Mouse (Mus musculus) yolk sac, embryonic 10.5 days (tissue): ENCODE measurements around the gene Tle3.

Experiments
- DNase-seq: peaks from one replicate; pipeline ENCODE4 v3.0.0-alpha.2; 2017; ENCODE audit warnings: low spot score

Tle3 gene

GRCm38 (mm10) chr9:61435191-61435989, 63.2 kb downstream of the Tle3 start:
- DNase-seq = peak; percentile 56

- no peak for DNase-seq
These were observed 63.9 kb downstream of the Tle3 start for GRCm38 (mm10) chr9:61436104-61436503.

GRCm38 (mm10) chr9:61436761-61437160, 64.6 kb downstream of the Tle3 start:
- DNase-seq = no peak

GRCm38 (mm10) chr9:61439092-61439491, 66.9 kb downstream of the Tle3 start:
- no peak for DNase-seq

- DNase-seq = no peak
These were observed 67.8 kb downstream of the Tle3 start for GRCm38 (mm10) chr9:61439979-61440378.

- no peak for DNase-seq
These were observed 69.2 kb downstream of the Tle3 start for GRCm38 (mm10) chr9:61441206-61441913.

GRCm38 (mm10) chr9:61442951-61443630, 70.9 kb downstream of the Tle3 start:
- no peak for DNase-seq

- DNase-seq = no peak
These were observed 73.0 kb downstream of the Tle3 start for GRCm38 (mm10) chr9:61445151-61445550.

- no peak for DNase-seq
These were observed 73.6 kb downstream of the Tle3 start for GRCm38 (mm10) chr9:61445711-61446222.

GRCm38 (mm10) chr9:61446965-61447364, 74.8 kb downstream of the Tle3 start:
- DNase-seq = no peak

GRCm38 (mm10) chr9:61449363-61449904, 77.3 kb downstream of the Tle3 start:
- DNase-seq = no peak

- DNase-seq = no peak
These were observed 79.9 kb downstream of the Tle3 start for GRCm38 (mm10) chr9:61452081-61452480.

- no peak for DNase-seq
These were observed 83.7 kb downstream of the Tle3 start for GRCm38 (mm10) chr9:61455861-61456261.

GRCm38 (mm10) chr9:61456441-61457161, 84.4 kb downstream of the Tle3 start:
- no peak for DNase-seq

GRCm38 (mm10) chr9:61457162-61457523, 85.0 kb downstream of the Tle3 start:
- no peak for DNase-seq

GRCm38 (mm10) chr9:61461859-61462258, 89.7 kb downstream of the Tle3 start:
- DNase-seq = no peak

- DNase-seq = no peak
These were observed 95.3 kb downstream of the Tle3 start for GRCm38 (mm10) chr9:61467436-61467835.
